Mouse (Mus musculus): ENCODE results near the gene Grb7. TPM values are rescaled to one million over a fixed set of nuclear protein-coding genes. Genes with fewer than 3 reads are reported as not detected.
A peak's percentile ranks its signal among the peaks of the same experiment; 100 is the strongest.

Gene Grb7
- total and polyA plus RNA-seq, 3 experiments = 4.5 to 11.5 (median 8.0) TPM

DNA sequence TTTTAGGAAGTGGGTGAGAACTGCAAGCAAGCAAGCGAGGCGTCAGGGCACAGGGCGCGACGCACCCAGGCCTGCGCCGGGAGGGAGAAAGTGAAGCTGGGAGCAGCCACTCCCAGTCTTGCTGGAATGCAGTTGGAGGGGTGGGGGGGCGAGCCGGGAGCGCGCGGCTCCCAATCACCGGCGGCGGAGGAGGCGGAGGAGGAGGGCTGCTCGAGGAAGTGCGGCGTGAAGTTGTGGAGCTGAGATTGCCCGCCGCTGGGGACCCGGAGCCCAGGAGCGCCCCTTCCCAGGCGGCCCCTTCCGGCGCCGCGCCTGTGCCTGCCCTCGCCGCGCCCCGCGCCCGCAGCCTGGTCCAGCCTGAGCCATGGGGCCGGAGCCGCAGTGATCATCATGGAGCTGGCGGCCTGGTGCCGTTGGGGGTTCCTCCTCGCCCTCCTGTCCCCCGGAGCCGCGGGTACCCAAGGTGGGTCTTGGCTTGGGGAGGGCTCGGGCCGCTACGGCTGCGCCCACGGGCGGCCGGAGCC lies 33.9 kb upstream of the Grb7 start, which contains the start of gene Erbb2:
TSS of gene Erbb2 (plus strand) at position 198 of the 524 bp plus-strand sequence.
- H3K4me3 ChIP-seq (replicated peaks in 1 of 3; ENCODE audit: low read depth in 2 of 3, low read length in 2 of 3, poor library complexity in 1 of 3) = peak within 1 kb of the TSS in 1 of 3 experiments; percentile 57
- peak within 1 kb of the TSS; percentile 62 for H3K4me2 ChIP-seq (ENCODE audit: insufficient read depth, low read depth, poor library complexity, severe bottlenecking)
- dilution Hi-C loops (cut with MboI; ENCODE audit: extremely low pct_ligation_motif_present, extremely low pct_unique_long_range_greater_than_20kb, low sequenced_read_pairs) (no loop called here), in situ Hi-C loops (cut with MboI; ENCODE audit: low pct_ligation_motif_present, low pct_unique_long_range_greater_than_20kb, low sequenced_read_pairs) (no loop called here)
- TF ChIP-seq MAFK (IDR thresholded peaks at IDR 0.05; ENCODE audit: insufficient replicate concordance, low read length) = no peak
- no peak for TF ChIP-seq ZKSCAN1 (IDR thresholded peaks at IDR 0.05; ENCODE audit: borderline replicate concordance, low read depth, low read length)
- TF ChIP-seq UBTF (IDR thresholded peaks at IDR 0.05; ENCODE audit: low read depth, low read length) = 0 out of 2 replicates have a peak, but pooled peaks have one; percentile 51
- TF ChIP-seq MAX (IDR thresholded peaks at IDR 0.05; ENCODE audit: low read length) = no peak
- TF ChIP-seq SMC3 (IDR thresholded peaks at IDR 0.05; ENCODE audit: low read depth, low read length) = no peak
- no peak for TF ChIP-seq MAZ (IDR thresholded peaks at IDR 0.05; ENCODE audit: low read depth, low read length)
- no peaks in the 10 kb centered on the region; a peak in 1 of 4 replicates for H3K4me1 ChIP-seq (ENCODE audit: control insufficient read depth in 1 of 2, insufficient read depth in 2 of 2)
- H3K9me3 ChIP-seq (replicated peaks; ENCODE audit: low read length) = no peaks in the 10 kb centered on the region
- no peak within 1 kb of the TSS for H3K27ac ChIP-seq (ENCODE audit: insufficient read depth, low read depth)
- no peaks in the 10 kb centered on the region for H3K79me2 ChIP-seq (replicated peaks; ENCODE audit: control insufficient read depth, extremely low read depth, insufficient read depth, poor library complexity, severe bottlenecking)
- H3K36me3 ChIP-seq (replicated peaks in 1 of 2; ENCODE audit: control insufficient read depth in 1 of 2, insufficient read depth in 1 of 2, low read length in 1 of 2) = no peaks in the 10 kb centered on the region
- no peak for DNase-seq (ENCODE audit: extremely low read depth)
- H3K27me3 ChIP-seq (replicated peaks) = peaks cover 92% of the 10 kb centered on the region
- H3K9ac ChIP-seq (ENCODE audit: insufficient read depth, low read depth) = peak within 1 kb of the TSS; percentile 15; the same call in 1 of the 2 replicates

DNA sequence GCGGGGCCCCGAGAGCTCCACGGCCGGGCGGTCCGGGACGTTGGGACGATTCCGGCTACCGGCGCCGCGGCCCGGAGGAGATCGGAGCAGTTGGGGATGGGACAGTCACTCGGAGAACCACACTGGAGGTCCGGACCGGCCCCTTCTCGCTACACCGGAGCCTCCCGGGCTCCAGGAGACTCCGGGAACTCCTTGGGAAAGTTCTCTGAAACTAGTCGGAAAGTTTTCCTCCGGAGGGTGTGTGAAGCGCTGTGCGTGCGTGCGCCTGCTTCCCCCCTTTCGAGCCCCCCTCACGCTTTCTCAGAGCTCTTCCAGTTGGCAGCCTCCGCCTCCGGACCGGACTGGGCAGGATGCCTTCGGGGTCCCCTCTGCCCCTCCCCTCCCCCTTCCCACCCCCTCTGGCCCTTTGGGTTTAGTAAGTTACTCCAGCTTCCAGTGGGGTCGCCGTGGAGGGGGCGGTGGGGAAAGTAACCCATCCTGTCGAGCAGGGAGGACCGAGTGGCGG lies 33.3 kb upstream of the Grb7 start:
- dilution Hi-C loops (cut with MboI; ENCODE audit: extremely low pct_ligation_motif_present, extremely low pct_unique_long_range_greater_than_20kb, low sequenced_read_pairs) (no loop called here), in situ Hi-C loops (cut with MboI; ENCODE audit: low pct_ligation_motif_present, low pct_unique_long_range_greater_than_20kb, low sequenced_read_pairs) (no loop called here)
- Histone ChIP-seq H3K27me3 (replicated peaks) (peaks cover 93% of the 10 kb centered on the region), H3K9ac (ENCODE audit: insufficient read depth, low read depth) (peak overlapping the region; percentile 15; the same call in 1 of the 2 replicates), H3K4me3 (replicated peaks in 1 of 3; ENCODE audit: low read depth in 2 of 3, low read length in 2 of 3, poor library complexity in 1 of 3) (peak overlapping the region in 1 of 3 experiments; percentile 57), H3K27ac (ENCODE audit: insufficient read depth, low read depth) (no peak overlapping the region), H3K9me3 (replicated peaks; ENCODE audit: low read length) (no peaks in the 10 kb centered on the region), H3K36me3 (replicated peaks in 1 of 2; ENCODE audit: control insufficient read depth in 1 of 2, insufficient read depth in 1 of 2, low read length in 1 of 2) (no peaks in the 10 kb centered on the region), H3K79me2 (replicated peaks; ENCODE audit: control insufficient read depth, extremely low read depth, insufficient read depth, poor library complexity, severe bottlenecking) (no peaks in the 10 kb centered on the region), H3K4me2 (ENCODE audit: insufficient read depth, low read depth, poor library complexity, severe bottlenecking) (peak overlapping the region; percentile 62), H3K4me1 (ENCODE audit: control insufficient read depth in 1 of 2, insufficient read depth in 2 of 2) (no peaks in the 10 kb centered on the region; a peak in 2 of 4 replicates)
- no peak for TF ChIP-seq NRF1 (IDR thresholded peaks at IDR 0.05; ENCODE audit: low read depth, low read length)
- no peak for TF ChIP-seq HCFC1 (IDR thresholded peaks at IDR 0.05; ENCODE audit: low read depth, low read length)
- TF ChIP-seq CHD2 (IDR thresholded peaks at IDR 0.05; ENCODE audit: low read length) = no peak
- no peak for TF ChIP-seq ZMIZ1 (IDR thresholded peaks at IDR 0.05; ENCODE audit: low read depth, low read length)
- TF ChIP-seq EP300 (IDR thresholded peaks at IDR 0.05; ENCODE audit: low read length) = no peak
- no peak for TF ChIP-seq USF2 (conservative IDR thresholded peaks at IDR 0.05; ENCODE audit: low read depth, low read length)
- no peak for TF ChIP-seq SIN3A (IDR thresholded peaks at IDR 0.05; ENCODE audit: low read length)
- TF ChIP-seq CTCF (conservative IDR thresholded peaks at IDR 0.05 in 1 of 2, IDR thresholded peaks at IDR 0.05 in 1 of 2; ENCODE audit: low read depth in 2 of 2, low read length in 2 of 2) = no peak
- no peak for DNase-seq (ENCODE audit: extremely low read depth)
